Mouse (Mus musculus) midbrain, embryonic 10.5 days (tissue): Measurements from ENCODE around the gene Trappc13. TPM values are rescaled to one million over a fixed set of nuclear protein-coding genes. Genes with fewer than 3 reads are reported as not detected.
A peak's percentile ranks its signal among the peaks of the same experiment; 100 is the strongest.
"Not testable (repeated sequence)": the region's sequence is repeated elsewhere in the genome, so short reads cannot be mapped to it uniquely, and the experiment has no call there.

Experiments used
- DNase-seq: peaks from one replicate; pipeline ENCODE4 v3.0.0-alpha.2; 2017; ENCODE audit warnings: low spot score
- H3K27ac ChIP-seq: fragments of 300-500 bp; sonication (generic); replicated peaks from 2 replicates; pipeline ENCODE4 v1.5.1; 2016; ENCODE audit warnings: mild to moderate bottlenecking
- H3K27me3 ChIP-seq: fragments of 300-500 bp; sonication (generic); 2 replicates; pipeline ENCODE4 v1.6.1; 2016; ENCODE audit warnings: low read depth, mild to moderate bottlenecking; ENCODE audit not compliant: poor library complexity, severe bottlenecking
- H3K36me3 ChIP-seq: fragments of 300-500 bp; sonication (generic); 2 replicates; pipeline ENCODE4 v1.6.1; 2016; ENCODE audit warnings: mild to moderate bottlenecking, moderate library complexity
- H3K4me1 ChIP-seq: fragments of 300-500 bp; sonication (generic); 2 replicates; pipeline ENCODE4 v1.6.1; 2016
- H3K4me3 ChIP-seq: fragments of 300-500 bp; sonication (generic); 2 replicates; pipeline ENCODE4 v1.5.1; 2016; ENCODE audit warnings: mild to moderate bottlenecking, moderate library complexity
- H3K9me3 ChIP-seq: fragments of 300-500 bp; sonication (generic); replicated peaks from 2 replicates; pipeline ENCODE4 v1.6.1; 2016; ENCODE audit warnings: mild to moderate bottlenecking
- WGBS: fragments of 180-500 bp; shearing (Covaris S2); methylation state at CpG from one replicate; pipeline ENCODE4 v1.1.7; 2016; 5-methylcytosine and 5-hydroxymethylcytosine counted together
- polyA plus RNA-seq: library from polyadenylated mRNA; unstranded; fragments of >200 nt; fragmentation: Nextera tagmentation; extraction: Ambion mirVana; gene quantifications from 2 replicates; pipeline ENCODE4 v1.2.1, GENCODE M21; 2016

Gene Trappc13
- polyA plus RNA-seq = 81.4 and 87.7 TPM in 2 replicates

DNA sequence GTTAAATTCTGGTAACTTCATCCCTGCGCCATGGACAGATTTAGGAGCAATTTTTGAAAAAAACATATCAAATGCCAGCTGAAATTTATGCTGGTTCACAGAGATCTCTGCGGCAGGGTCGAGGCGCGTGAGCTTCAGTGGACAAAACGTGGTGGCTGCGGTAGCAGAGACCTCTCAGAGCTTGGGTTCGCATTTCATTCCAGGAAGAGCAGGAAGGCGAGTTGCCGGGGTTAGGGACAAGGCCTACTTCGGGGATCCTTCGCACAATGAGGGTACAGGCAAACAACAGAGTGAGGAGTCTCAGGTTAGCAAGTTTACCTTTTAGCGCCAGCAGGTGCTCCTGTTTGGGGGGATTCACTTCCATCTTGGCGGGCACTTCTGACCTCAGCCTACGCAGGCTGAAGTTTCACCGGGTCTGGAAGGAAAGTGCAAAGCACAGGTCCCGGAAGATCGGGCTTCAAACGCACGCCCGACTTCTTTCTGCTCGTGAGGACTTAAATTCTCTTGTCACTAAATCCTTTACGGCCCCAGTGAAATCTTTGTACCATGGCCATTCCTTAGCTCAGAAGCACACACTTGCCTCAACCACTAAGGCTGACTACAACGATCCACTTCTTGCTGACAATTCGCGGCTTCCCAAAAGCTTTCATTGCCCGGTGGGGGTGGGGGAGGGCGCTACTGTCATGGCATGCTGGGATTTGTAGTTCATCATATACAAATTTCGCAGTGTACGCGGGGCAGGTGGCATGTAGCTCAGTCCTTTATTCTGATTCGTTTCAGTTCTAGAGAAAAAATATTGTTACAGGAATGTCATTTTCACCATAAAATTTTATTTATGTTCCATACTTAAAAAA lies at the start of gene Trappc13:
Trappc13 (minus strand) TSS at position 674 of the 854 bp plus-strand sequence.
- under 1% methylated on average over 32 of the region's 32 CpGs for WGBS
- peak within 1 kb of the TSS; percentile 89 for H3K27ac ChIP-seq
- no peaks in the 10 kb centered on the region for H3K27me3 ChIP-seq
- DNase-seq = peak; percentile 87
- peaks cover 27% of the 10 kb centered on the region for H3K4me1 ChIP-seq
- H3K36me3 ChIP-seq = peaks cover 37% of the 10 kb centered on the region
- peak within 1 kb of the TSS; percentile 69 for H3K4me3 ChIP-seq
- H3K9me3 ChIP-seq = no peaks in the 10 kb centered on the region

DNA sequence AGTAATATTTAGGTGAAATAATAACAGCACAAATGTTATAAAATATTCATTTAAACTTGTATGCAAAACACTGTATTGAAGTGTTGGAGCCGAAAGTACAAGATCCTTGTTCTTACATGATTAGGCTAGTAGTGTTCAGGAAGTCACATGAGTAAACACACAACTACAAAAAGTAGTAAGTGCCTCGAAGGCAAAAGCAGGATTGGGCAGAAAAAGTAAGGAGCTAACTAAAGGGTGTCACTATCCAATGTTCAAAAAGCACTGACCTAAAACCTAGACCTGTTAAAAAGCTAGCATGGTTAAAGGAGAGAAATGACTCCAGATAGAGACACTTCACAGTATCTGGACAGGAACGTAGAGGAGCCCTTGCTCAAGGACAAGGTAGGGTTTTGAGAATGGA lies 49.2 kb upstream of the Trappc13 start:
- Histone ChIP-seq H3K27me3 (no peaks in the 10 kb centered on the region), H3K4me3 (peak overlapping the region; percentile 81), H3K36me3 (peaks cover 28% of the 10 kb centered on the region), H3K9me3 (no peaks in the 10 kb centered on the region), H3K27ac (no peak overlapping the region), H3K4me1 (peaks cover 28% of the 10 kb centered on the region)
- WGBS = 76% methylated on average over 3 of the region's 3 CpGs
- no peak for DNase-seq

DNA sequence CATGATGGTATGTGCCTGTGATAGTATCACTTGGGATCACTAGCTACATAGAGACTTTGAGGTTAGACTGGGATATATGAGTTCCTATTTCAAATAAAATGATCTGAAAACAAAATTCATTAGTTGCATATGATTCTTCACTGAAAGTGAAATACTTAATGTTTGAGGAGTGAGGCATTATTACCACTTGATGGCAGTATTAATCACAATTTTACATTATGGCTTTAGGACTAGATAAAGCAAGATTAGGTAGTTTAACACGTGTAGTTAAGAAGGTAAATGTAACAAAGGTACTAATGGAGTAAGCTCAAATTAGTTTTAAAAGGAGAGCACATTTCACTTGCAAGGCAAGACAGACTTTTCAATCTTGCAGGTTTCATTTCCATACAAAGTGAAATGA lies 26.0 kb upstream of the Trappc13 start:
- DNase-seq = no peak

DNA sequence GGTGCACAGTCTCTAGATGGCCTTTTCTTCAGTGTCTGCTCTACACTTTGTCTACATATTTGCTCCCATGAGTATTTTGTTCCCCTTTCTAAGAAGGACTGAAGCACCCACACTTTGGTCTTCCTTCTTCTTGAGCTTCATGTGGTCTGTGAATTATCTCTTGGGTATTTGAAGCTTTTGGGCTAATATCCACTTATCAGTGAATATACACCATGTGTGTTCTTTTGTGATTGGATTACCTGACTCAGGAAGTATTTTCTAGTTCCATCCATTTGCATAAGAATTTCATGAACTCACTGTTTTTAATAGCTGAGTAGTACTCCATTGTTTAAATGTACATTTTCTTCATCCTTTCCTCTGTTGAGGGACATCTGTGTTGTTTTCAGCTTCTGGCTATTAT lies 17.6 kb upstream of the Trappc13 start:
- not testable (repeated sequence) for H3K27me3 ChIP-seq, H3K27ac ChIP-seq, DNase-seq, H3K4me1 ChIP-seq, H3K9me3 ChIP-seq, H3K4me3 ChIP-seq
- H3K36me3 ChIP-seq = peaks cover 71% of the 10 kb centered on the region

More for the DNA sequence above, 26.0 kb upstream of the Trappc13 start:
- Histone ChIP-seq H3K4me1 (no peaks in the 10 kb centered on the region), H3K27me3 (no peaks in the 10 kb centered on the region), H3K4me3 (no peak overlapping the region), H3K9me3 (no peaks in the 10 kb centered on the region), H3K36me3 (peaks cover 67% of the 10 kb centered on the region), H3K27ac (no peak overlapping the region)
- WGBS = 71% methylated on average over 1 of the region's 1 CpGs

DNA sequence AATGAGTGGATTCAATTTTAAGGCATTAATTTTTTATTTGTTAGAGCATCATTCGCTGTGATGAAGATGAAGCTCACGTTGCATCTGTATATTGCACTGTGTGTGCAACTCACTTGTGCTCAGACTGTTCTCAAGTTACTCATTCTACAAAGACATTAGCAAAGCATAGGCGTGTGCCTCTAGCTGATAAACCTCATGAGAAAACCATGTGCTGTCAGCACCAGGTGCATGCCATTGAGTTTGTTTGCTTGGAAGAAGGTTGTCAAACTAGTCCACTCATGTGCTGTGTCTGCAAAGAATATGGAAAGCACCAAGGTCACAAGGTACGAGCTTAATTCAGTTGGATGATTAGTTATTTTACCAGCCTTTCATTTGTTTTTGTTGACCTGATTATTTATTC lies 9.1 kb upstream of the Trappc13 start:
- Histone ChIP-seq H3K36me3 (peaks cover 87% of the 10 kb centered on the region), H3K27ac (no peak overlapping the region), H3K4me1 (no peaks in the 10 kb centered on the region), H3K9me3 (no peaks in the 10 kb centered on the region), H3K27me3 (no peaks in the 10 kb centered on the region), H3K4me3 (no peak overlapping the region)
- 89% methylated on average over 4 of the region's 4 CpGs for WGBS
- DNase-seq = no peak

DNA sequence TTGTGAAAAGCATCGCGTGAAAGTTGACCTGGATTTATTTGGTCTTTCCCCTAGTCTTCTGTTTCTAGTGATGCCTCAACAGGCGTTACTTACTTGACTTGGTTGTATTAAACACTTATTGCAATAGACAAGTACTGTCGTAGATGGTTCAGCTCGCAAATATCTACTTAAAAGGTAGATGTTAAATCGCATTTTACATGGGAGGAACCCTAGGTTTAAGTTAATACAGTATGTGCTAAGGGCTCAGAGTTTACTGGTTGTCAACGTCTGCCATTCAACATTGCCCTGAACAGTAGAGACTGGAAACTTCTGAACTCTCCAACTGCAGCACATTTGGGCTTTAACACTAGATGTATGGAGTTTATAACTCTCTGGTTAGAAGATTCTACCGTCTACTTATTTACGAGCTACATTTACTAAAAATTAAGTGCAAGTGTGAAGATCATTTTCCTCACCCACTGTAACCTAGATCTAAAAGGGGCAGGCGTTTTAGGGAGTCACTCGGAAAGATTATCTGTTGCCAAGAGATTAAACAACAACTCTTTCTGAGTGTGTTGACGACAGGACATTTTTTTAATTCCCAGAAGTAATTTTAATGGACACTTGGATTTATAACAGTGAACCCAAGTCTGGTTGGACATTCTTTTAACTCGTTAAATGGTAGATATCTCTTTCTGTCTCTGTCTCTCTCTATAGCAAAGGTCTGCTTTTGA lies 1.1 kb upstream of the Trappc13 start:
- H3K4me1 ChIP-seq = peaks cover 27% of the 10 kb centered on the region
- DNase-seq = no peak
- no peaks in the 10 kb centered on the region for H3K9me3 ChIP-seq
- WGBS = 23% methylated on average over 13 of the region's 13 CpGs
- peak overlapping the region; percentile 89 for H3K27ac ChIP-seq
- H3K4me3 ChIP-seq = peak overlapping the region; percentile 69
- H3K36me3 ChIP-seq = peaks cover 45% of the 10 kb centered on the region
- no peaks in the 10 kb centered on the region for H3K27me3 ChIP-seq

DNA sequence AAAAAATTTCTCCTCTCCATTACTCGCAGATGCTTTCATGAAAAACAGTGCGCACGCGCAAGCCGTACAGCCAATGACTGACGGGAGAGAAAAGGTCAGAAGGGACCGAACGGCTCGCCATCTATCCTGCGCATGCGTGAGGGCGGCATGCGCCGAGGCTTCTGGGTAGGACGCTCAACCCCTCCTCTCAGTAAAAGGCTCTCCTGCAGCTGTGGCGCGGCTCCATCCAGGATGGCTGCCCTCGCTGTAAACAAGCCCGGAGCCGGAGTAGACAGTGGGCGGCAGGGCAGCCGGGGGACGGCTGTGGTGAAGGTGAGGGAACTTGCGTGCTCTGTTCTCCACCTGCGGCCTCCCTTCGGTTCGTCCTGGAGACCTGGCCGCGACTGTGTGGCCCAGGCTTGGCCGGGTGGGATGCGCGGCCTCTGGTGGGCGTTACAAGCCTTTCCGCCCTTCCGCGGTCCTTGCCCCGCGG lies 417 bp upstream of the Trappc13 start, which contains the start of gene Trim23:
Trim23 (plus strand) TSS at position 148 of the 472 bp plus-strand sequence.
- Histone ChIP-seq H3K27me3 (no peaks in the 10 kb centered on the region), H3K4me1 (peaks cover 27% of the 10 kb centered on the region), H3K4me3 (peak within 1 kb of the TSS; percentile 69), H3K27ac (peak within 1 kb of the TSS; percentile 89), H3K36me3 (peaks cover 44% of the 10 kb centered on the region), H3K9me3 (no peaks in the 10 kb centered on the region)
- WGBS = under 1% methylated on average over 38 of the region's 38 CpGs
- peak; percentile 96 for DNase-seq

DNA sequence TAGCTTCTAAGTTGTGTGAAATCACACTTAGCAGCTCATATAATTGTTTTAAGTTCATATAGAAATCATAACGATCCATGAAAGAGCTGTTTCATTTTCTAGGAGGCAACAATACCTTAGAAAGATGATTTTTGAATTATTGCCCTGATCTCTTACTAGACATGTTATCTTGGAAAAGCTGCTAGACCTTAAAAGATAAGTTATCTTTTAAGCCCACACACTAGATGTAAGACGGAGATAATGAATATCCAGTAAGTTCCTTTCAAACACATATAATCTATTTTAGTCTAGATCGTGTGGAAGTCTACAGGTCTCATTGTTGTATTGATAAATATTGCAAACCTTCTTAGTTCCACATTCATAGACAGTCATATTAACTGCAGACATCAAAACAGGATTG lies 1.4 kb downstream of the Trappc13 start:
- Histone ChIP-seq H3K4me3 (peak overlapping the region; percentile 69), H3K27me3 (no peaks in the 10 kb centered on the region), H3K9me3 (no peaks in the 10 kb centered on the region), H3K4me1 (peaks cover 27% of the 10 kb centered on the region), H3K36me3 (peaks cover 26% of the 10 kb centered on the region), H3K27ac (no peak overlapping the region)
- no peak for DNase-seq
- 83% methylated on average over 3 of the region's 3 CpGs for WGBS

DNA sequence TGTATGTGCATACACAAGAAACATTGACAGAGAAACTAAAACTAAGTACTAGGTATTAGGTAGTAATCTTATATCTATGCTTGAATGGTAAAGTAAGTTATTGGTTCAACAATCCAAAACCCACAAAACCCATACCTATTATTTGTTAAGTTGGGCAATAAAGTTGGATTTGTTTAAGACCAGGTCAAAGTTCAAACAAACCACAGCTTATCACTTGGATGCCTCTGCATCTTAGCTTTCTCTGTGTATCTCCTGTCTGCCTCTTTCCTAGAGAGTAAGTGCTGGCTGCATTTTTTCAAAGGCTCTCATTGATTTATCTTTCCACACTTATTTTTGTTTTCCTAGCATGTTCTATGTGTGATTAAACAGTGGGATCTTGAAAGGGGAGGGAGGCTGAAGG lies 5.8 kb downstream of the Trappc13 start:
- peaks cover 41% of the 10 kb centered on the region for H3K36me3 ChIP-seq
- H3K27ac ChIP-seq = no peak overlapping the region
- H3K4me3 ChIP-seq = no peak overlapping the region
- peaks cover 15% of the 10 kb centered on the region for H3K4me1 ChIP-seq
- no peak for DNase-seq
- no peaks in the 10 kb centered on the region for H3K27me3 ChIP-seq
- H3K9me3 ChIP-seq = peaks cover 6% of the 10 kb centered on the region; the same call in 1 of the 2 replicates

DNA sequence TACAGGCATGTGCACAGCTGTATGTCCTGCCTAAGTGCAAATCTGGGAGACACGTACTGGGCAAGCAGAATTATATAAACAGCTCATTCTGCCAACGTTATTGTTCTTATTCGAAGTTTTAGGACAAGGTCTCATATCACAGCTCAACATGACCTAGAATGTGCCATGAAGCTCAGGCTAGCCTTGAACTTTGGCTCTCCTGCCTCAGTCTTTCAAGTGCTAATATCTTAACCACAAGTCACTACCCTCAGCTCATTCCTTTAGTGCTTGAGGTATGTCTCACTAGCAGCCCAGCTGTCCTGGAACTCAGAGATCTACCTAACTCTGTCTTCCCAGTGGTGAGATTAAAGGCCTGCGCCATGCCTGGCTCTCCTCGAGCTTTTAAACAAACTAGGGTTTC lies 6.6 kb downstream of the Trappc13 start:
- Histone ChIP-seq H3K4me3 (no peak overlapping the region), H3K9me3 (peaks cover 6% of the 10 kb centered on the region; the same call in 1 of the 2 replicates), H3K27ac (no peak overlapping the region), H3K36me3 (peaks cover 49% of the 10 kb centered on the region), H3K27me3 (no peaks in the 10 kb centered on the region), H3K4me1 (peaks cover 8% of the 10 kb centered on the region)
- 92% methylated on average over 5 of the region's 5 CpGs for WGBS
- DNase-seq = no peak

DNA sequence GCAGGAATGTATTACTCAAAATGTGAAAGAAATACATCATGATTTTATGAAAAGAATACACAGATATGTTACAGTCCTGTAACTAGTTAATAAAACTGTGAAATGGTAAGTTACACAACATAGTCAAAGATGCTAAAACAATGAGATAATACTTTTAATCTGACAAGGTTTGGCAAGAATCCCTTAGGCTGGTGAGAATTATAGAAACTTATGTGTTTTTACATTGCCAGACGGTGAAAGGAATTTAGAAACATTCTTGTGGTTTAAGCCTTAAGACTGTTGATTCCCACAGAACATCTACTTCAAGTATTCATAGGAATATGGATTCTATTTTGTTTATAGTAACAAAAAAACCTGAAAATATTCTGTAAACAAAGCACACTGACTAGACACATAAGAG lies 22.6 kb downstream of the Trappc13 start:
- Histone ChIP-seq H3K9me3 (no peaks in the 10 kb centered on the region), H3K4me3 (no peak overlapping the region), H3K27ac (no peak overlapping the region), H3K4me1 (no peaks in the 10 kb centered on the region), H3K27me3 (no peaks in the 10 kb centered on the region), H3K36me3 (peaks cover 76% of the 10 kb centered on the region)
- 93% methylated on average over 1 of the region's 1 CpGs for WGBS
- DNase-seq = no peak

DNA sequence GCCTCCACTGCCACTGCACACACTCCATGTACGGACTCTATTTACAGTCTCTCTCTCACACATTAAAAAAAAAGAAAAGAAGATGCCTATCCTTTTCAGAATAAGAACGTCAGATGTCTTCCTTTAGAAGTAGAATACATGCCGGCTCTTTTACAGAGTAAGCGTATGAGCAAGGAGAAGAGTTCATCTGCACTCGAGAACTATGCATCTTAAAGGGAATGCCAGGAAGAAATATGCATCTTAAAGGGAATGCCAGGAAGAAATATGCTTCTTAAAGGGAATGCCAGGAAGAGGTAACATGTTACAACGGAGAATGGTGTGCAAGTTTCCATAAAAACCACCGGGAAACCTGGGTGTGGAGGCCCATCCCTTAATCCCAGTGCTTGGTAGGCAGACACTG lies 23.2 kb downstream of the Trappc13 start:
- Histone ChIP-seq H3K27ac (no peak overlapping the region), H3K36me3 (peaks cover 76% of the 10 kb centered on the region), H3K4me1 (no peaks in the 10 kb centered on the region), H3K9me3 (no peaks in the 10 kb centered on the region), H3K27me3 (no peaks in the 10 kb centered on the region), H3K4me3 (no peak overlapping the region)
- WGBS = 92% methylated on average over 7 of the region's 7 CpGs
- no peak for DNase-seq

DNA sequence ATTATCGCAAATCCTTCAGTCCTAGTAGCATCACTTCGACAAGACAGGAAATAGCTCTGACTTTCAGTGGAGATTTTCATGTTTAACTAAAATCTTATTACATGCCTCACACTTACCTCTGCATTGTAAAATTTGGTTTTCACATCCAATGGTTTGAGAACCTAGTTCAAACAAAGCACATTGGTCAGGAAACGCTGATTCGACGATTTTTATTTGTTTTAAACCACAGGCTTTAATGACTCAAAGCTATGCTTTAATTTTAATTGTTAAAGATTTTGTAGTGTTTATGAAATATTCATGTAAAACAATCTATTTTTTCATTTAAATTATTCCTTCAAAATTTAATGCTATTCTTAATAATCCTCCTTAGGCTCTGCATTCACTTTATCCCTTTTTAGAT lies 24.1 kb downstream of the Trappc13 start:
- Histone ChIP-seq H3K27me3 (no peaks in the 10 kb centered on the region), H3K36me3 (peaks cover 75% of the 10 kb centered on the region), H3K4me3 (no peak overlapping the region), H3K4me1 (no peaks in the 10 kb centered on the region), H3K9me3 (no peaks in the 10 kb centered on the region), H3K27ac (no peak overlapping the region)
- 95% methylated on average over 5 of the region's 5 CpGs for WGBS
- DNase-seq = no peak
